Mouse (Mus musculus): ENCODE measurements around the gene Krtap4-16. TPM values are rescaled to one million over a fixed set of nuclear protein-coding genes. Genes with fewer than 3 reads are reported as not detected.
"Not testable (repeated sequence)": the region's sequence is repeated elsewhere in the genome, so short reads cannot be mapped to it uniquely, and the experiment has no call there.

Krtap4-16 gene
- not detected for total RNA-seq (2021)
- long read RNA-seq, experiment 1 = 0 reads
- long read RNA-seq, experiment 2 = 0 reads

GRCm38 (mm10) chr11:99851508-99851907 is at the start of gene Krtap4-16:
Gene Krtap4-16, minus strand, starts transcription at chr11:99851608.
- intact Hi-C loops (cut with DNase I) = no loop called here
- no peak for DNase-seq

DNA sequence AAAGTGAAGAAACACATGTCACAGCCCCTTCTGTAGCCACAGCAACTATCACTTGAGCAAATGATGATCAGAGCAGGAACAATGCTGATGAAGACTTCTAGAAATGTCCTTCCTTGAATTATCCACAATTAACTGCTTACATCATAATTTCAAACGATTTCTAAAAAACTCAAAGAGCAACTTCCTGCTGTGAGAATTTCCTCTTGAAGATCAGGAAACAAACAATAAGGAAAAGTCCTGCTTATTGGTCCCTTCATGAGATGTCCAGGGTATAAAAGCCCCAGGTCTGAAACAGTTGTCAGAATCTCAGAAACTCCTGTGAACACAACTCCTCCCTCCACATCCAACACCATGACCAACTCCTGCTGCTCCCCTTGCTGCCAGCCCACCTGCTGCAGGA is 27.5 kb upstream of the Krtap4-16 start, which contains the start of gene Gm11567:
Gene Gm11567 (plus strand): TSS at position 301 of the 400 bp plus-strand sequence.
- DNase-seq; intact Hi-C loops (cut with DNase I): not testable (repeated sequence)

DNA sequence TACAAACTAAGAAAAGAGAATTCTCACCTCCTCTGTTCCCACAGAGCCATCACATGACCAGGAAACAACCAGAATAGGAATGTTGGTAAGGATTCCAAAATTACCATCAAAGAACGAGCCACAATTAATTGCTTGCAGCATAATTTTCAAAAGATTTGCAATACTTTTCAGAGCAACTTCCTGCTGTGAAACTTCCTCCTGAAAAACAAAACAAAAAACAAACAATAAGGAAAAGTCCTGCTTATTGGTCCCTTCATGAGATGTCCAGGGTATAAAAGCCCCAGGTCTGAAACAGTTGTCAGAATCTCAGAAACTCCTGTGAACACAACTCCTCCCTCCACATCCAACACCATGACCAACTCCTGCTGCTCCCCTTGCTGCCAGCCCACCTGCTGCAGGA is 21.7 kb upstream of the Krtap4-16 start, which contains the start of gene Krtap9-1:
Gene Krtap9-1 (plus strand): TSS at position 301 of the 400 bp plus-strand sequence.
- DNase-seq; intact Hi-C loops (cut with DNase I): not testable (repeated sequence)

GRCm38 (mm10) chr11:99864176-99864575 is 12.8 kb upstream of the Krtap4-16 start, which contains the start of gene Gm11559:
Gene Gm11559, plus strand, starts transcription at chr11:99864476.
- intact Hi-C loops (cut with DNase I); DNase-seq: not testable (repeated sequence)

DNA sequence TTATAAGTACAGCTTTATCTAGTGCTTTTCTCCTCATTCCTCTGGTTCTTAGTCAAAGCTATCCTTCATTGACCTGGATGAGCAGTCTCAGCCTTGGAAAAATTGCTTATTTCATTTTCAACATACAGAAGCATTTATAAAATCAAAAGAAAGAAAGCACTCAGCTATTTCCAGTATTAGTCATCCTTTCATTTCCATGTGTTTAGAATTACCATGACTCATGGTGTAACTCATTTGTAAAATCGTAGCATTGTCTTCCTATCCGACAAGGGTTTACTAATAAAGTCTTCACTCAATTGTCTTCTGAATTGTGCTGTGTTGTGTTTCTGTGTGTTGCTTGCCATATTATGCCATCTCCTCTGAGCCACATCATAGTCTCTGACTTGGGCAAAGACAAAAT is 7.4 kb upstream of the Krtap4-16 start:
- intact Hi-C loops (cut with DNase I) = no loop called here
- DNase-seq = no peak

- DNase-seq = no peak
- intact Hi-C loops (cut with DNase I) = no loop called here
Observed at GRCm38 (mm10) chr11:99857617-99858016, 6.2 kb upstream of the Krtap4-16 start, which contains the start of gene Gm11568. Gene Gm11568, plus strand, starts transcription at chr11:99857917.

DNA sequence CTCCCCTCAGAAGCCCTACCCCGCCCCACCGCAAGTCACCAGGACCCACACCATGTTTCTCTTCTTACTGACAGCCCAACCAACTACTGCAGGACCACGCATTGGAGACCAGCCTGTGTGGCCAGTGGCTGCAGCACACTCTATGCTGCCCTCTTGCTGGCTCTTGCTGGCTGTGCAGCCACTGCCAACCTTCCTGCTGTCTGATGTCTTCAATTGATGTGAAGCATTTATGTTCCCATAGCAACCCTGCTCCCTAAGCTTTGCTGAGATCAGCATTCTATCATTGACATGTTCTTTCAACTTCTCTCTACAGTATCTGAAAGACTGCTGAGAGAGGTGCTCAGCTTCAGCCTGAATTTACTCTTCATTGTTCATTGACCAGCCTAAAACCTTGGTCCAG is 2.7 kb upstream of the Krtap4-16 start:
- no peak for DNase-seq
- intact Hi-C loops (cut with DNase I) = no loop called here

GRCm38 (mm10) chr11:99846746-99847145 is 4.7 kb downstream of the Krtap4-16 start:
- intact Hi-C loops (cut with DNase I) = no loop called here
- no peak for DNase-seq

DNA sequence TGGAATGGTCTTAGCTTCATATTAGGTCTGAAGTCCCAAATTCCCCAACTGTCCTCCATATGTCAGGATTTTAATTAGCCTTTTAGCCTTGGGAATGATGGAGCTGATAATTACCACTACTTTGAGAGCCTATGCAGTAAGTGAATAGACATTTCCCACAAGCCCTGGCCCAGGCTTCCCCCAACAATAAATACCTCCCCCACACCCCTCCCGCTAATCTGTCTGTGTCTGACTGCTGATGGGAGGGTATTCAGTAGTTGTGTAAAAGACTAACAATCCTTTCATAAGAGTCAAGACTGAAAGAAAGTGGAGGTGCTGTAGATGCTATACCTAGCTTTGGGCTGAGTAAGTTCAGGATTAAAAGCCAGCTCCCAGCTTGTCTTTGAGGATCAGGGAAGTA is 9.2 kb downstream of the Krtap4-16 start:
- no peak for DNase-seq
- intact Hi-C loops (cut with DNase I) = no loop called here

GRCm38 (mm10) chr11:99837966-99838365 is 13.4 kb downstream of the Krtap4-16 start, which contains the start of gene 2300003K06Rik:
Gene 2300003K06Rik, minus strand, starts transcription at chr11:99838066.
- intact Hi-C loops (cut with DNase I) = no loop called here
- DNase-seq = no peak

- intact Hi-C loops (cut with DNase I); DNase-seq: not testable (repeated sequence)
Observed at GRCm38 (mm10) chr11:99815566-99815965, 35.8 kb downstream of the Krtap4-16 start, which contains the start of gene Gm11564. Gene Gm11564, minus strand, starts transcription at chr11:99815666.

DNA sequence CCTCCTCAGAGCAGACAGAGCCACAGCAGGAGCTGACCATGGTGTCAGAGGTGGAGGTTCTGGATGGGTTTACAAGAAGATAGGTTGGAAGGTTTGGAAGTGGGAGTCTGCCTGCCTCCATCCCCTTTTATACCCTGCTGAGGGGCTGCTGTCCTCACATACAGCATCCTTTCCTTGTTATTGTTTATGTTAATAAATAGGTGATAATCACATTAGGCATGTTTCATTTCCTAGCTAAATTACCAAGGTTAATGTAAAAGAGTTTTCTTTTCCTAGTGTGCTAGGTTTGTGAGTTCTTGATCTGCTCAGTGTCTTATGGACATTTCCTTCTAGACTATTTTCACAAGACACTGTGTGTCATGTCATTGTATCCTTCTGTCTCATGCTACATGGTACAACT is 41.6 kb downstream of the Krtap4-16 start, which contains the start of gene Krtap4-13:
Gene Krtap4-13 (minus strand): TSS at position 101 of the 400 bp plus-strand sequence.
- DNase-seq; intact Hi-C loops (cut with DNase I): not testable (repeated sequence)

GRCm38 (mm10) chr11:99804346-99804745 is 47.1 kb downstream of the Krtap4-16 start, which contains the start of gene Gm11554:
Gene Gm11554, minus strand, starts transcription at chr11:99804446.
- intact Hi-C loops (cut with DNase I); DNase-seq: not testable (repeated sequence)

Other genes with a start within 250 kb of the Krtap4-16 start
- gene Gm11938, start 248.3 kb downstream of the Krtap4-16 start, total RNA-seq (2021) = not detected
- not detected for gene Gm11937, start 241.4 kb downstream of the Krtap4-16 start, total RNA-seq (2021)
- not detected for gene Krtap2-4, start 236.8 kb downstream of the Krtap4-16 start, total RNA-seq (2021)
- gene Gm11562, start 231.2 kb downstream of the Krtap4-16 start, total RNA-seq (2021) = not detected
- not detected for gene Krtap4-1, start 223.4 kb downstream of the Krtap4-16 start, total RNA-seq (2021)
- gene Krtap4-2, start 216.5 kb downstream of the Krtap4-16 start, total RNA-seq (2021) = not detected
- not detected for gene Krtap4-7, start 207.5 kb downstream of the Krtap4-16 start, total RNA-seq (2021)
- not detected for gene Gm11555, start 201.4 kb downstream of the Krtap4-16 start, total RNA-seq (2021)
- gene Gm11563, start 192.6 kb downstream of the Krtap4-16 start, total RNA-seq (2021) = not detected
- gene Krtap4-6, start 185.6 kb downstream of the Krtap4-16 start, total RNA-seq (2021) = not detected
- not detected for gene Gm14190, start 160.9 kb downstream of the Krtap4-16 start, total RNA-seq (2021)
- gene Gm14180, start 117.3 kb downstream of the Krtap4-16 start, total RNA-seq (2021) = not detected
- gene Gm11595, start 78.7 kb downstream of the Krtap4-16 start, total RNA-seq (2021) = not detected
- not detected for gene Krtap4-8, start 70.9 kb downstream of the Krtap4-16 start, total RNA-seq (2021)
- gene Krtap4-9, start 66.4 kb downstream of the Krtap4-16 start, total RNA-seq (2021) = not detected
- gene Gm11596, start 58.1 kb downstream of the Krtap4-16 start, total RNA-seq (2021) = not detected
- not detected for gene Gm11569, start 52.7 kb downstream of the Krtap4-16 start, total RNA-seq (2021)
- not detected for gene Gm11554, start 47.2 kb downstream of the Krtap4-16 start, total RNA-seq (2021)
- not detected for gene Krtap4-13, start 41.7 kb downstream of the Krtap4-16 start, total RNA-seq (2021)
- gene Gm11564, start 35.9 kb downstream of the Krtap4-16 start, total RNA-seq (2021) = not detected
- gene 2300003K06Rik, start 13.5 kb downstream of the Krtap4-16 start, total RNA-seq (2021) = not detected
- gene Gm11568, start 6.3 kb upstream of the Krtap4-16 start, total RNA-seq (2021) = not detected
- gene Gm11559, start 12.9 kb upstream of the Krtap4-16 start, total RNA-seq (2021) = not detected
- not detected for gene Krtap9-1, start 21.8 kb upstream of the Krtap4-16 start, total RNA-seq (2021)
- not detected for gene Gm11567, start 27.6 kb upstream of the Krtap4-16 start, total RNA-seq (2021)
- not detected for gene Krtap31-1, start 56.3 kb upstream of the Krtap4-16 start, total RNA-seq (2021)
- gene Gm11565, start 63.1 kb upstream of the Krtap4-16 start, total RNA-seq (2021) = not detected
- not detected for gene Krtap31-2, start 84.7 kb upstream of the Krtap4-16 start, total RNA-seq (2021)
- not detected for gene Krtap9-5, start 96.9 kb upstream of the Krtap4-16 start, total RNA-seq (2021)
- not detected for gene Krtap29-1, start 127.4 kb upstream of the Krtap4-16 start, total RNA-seq (2021)
- gene Krtap16-1, start 135.0 kb upstream of the Krtap4-16 start, total RNA-seq (2021) = not detected
- gene Krtap17-1, start 142.4 kb upstream of the Krtap4-16 start, total RNA-seq (2021) = not detected
- not detected for gene Krt33a, start 164.6 kb upstream of the Krtap4-16 start, total RNA-seq (2021)
- not detected for gene Krt33b, start 178.3 kb upstream of the Krtap4-16 start, total RNA-seq (2021)
- gene Krt34, start 189.9 kb upstream of the Krtap4-16 start, total RNA-seq (2021) = not detected
- not detected for gene Krt31, start 198.9 kb upstream of the Krtap4-16 start, total RNA-seq (2021)
- not detected for gene Krt32, start 236.6 kb upstream of the Krtap4-16 start, total RNA-seq (2021)
- gene Krt35, start 244.6 kb upstream of the Krtap4-16 start, total RNA-seq (2021) = not detected